ENCODE assay signal across 25 mouse cellular contexts in the genomic region with DNA sequence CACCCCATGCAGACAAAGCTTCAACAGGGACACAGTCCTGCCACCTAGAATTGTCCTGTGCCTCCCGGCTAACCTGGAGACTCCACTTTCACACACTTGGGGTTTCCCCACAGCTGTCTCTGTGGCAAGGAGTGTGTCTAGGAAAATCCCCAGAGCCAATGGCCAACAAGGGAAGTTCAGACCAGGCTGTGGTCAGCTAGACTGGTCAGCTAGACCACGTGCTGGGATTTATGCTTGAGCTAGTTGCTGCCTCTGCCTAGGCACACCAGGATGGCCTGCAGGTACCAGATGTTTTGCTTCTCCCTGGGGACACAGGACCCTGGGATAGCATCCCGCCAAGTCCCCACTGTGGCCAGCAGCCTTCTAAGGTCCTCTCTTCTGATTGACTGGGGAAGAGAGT. TPM values are rescaled to one million over a fixed set of nuclear protein-coding genes. Genes with fewer than 3 reads are reported as not detected.
DNase-seq lines count a peak whose midpoint lies in the region; ATAC-seq and TF ChIP-seq lines count a peak whose summit lies in the region.
"Had no signal": no experiment of that assay in that cellular context is flagged by ENCODE, and none has a peak within 500 bp of the region (broad histone marks: within the 10 kb centered on the region; RNA-seq: fewer than 3 reads in every experiment).

No protein-coding gene starts in this region.

- no peaks in the 10 kb centered on the region for H3K27me3 ChIP-seq in forebrain, embryonic 10.5 days (ENCODE audit: poor library complexity, severe bottlenecking)
- H3K27me3 ChIP-seq in forebrain, embryonic 15.5 days, result no peaks in the 10 kb centered on the region
- no peaks in the 10 kb centered on the region; the same call in 1 of the 2 replicates for H3K27me3 ChIP-seq in heart, adult 2 months (ENCODE audit: control insufficient read depth, insufficient read depth, low read length)
- H3K27me3 ChIP-seq in CH12.LX (replicated peaks), result peaks cover 12% of the 10 kb centered on the region
- H3K27me3 ChIP-seq in intestine, postnatal 0 days (replicated peaks; ENCODE audit: control insufficient read depth, insufficient read depth, low read length), result no peaks in the 10 kb centered on the region
- H3K27me3 ChIP-seq: embryonic facial prominence, embryonic 13.5 days; embryonic facial prominence, embryonic 15.5 days; forebrain, embryonic 12.5 days had no signal

- H3K9ac ChIP-seq in forebrain, embryonic 15.5 days (replicated peaks), result no peak overlapping the region
- no peak overlapping the region for H3K9ac ChIP-seq in heart, adult 2 months (ENCODE audit: low read depth, low read length)
- no peak overlapping the region for H3K9ac ChIP-seq in CH12.LX (ENCODE audit: insufficient read depth, low read depth)
- no peak overlapping the region for H3K9ac ChIP-seq in intestine, postnatal 0 days (ENCODE audit: low read depth, low read length)
- H3K9ac ChIP-seq: embryonic facial prominence, embryonic 13.5 days; embryonic facial prominence, embryonic 15.5 days; forebrain, embryonic 12.5 days had no signal

- H3K4me2 ChIP-seq in forebrain, embryonic 15.5 days (replicated peaks), result no peak overlapping the region
- no peak overlapping the region for H3K4me2 ChIP-seq in CH12.LX (ENCODE audit: insufficient read depth, low read depth, poor library complexity, severe bottlenecking)
- no peak overlapping the region for H3K4me2 ChIP-seq in intestine, postnatal 0 days (replicated peaks; ENCODE audit: low read depth)
- H3K4me2 ChIP-seq: embryonic facial prominence, embryonic 13.5 days; embryonic facial prominence, embryonic 15.5 days; forebrain, embryonic 12.5 days had no signal

- TF ChIP-seq EP300 in heart, adult 2 months (IDR thresholded peaks at IDR 0.05; ENCODE audit: insufficient read depth, low read depth, low read length), result no peak
- TF ChIP-seq EP300 in CH12.LX (IDR thresholded peaks at IDR 0.05; ENCODE audit: low read length), result no peak

- in situ Hi-C loops in CH12.LX (cut with MboI; ENCODE audit: low pct_ligation_motif_present, low pct_unique_long_range_greater_than_20kb, low sequenced_read_pairs), result no loop called here

- H3K4me1 ChIP-seq in forebrain, embryonic 10.5 days, result peaks cover 31% of the 10 kb centered on the region
- H3K4me1 ChIP-seq in forebrain, embryonic 15.5 days, result peaks cover 10% of the 10 kb centered on the region; the same call in 1 of the 2 replicates
- H3K4me1 ChIP-seq in heart, adult 2 months (ENCODE audit: control insufficient read depth, insufficient read depth, low read length), result peaks cover 29% of the 10 kb centered on the region
- peaks cover 36 to 45% of the 10 kb centered on the region in 2 experiments for H3K4me1 ChIP-seq in CH12.LX (ENCODE audit: control insufficient read depth in 1 of 2, insufficient read depth in 2 of 2)
- H3K4me1 ChIP-seq in intestine, postnatal 0 days (replicated peaks; ENCODE audit: control insufficient read depth, insufficient read depth, low read length), result 0 out of 2 replicates have a peak, but pooled peaks cover 13% of the 10 kb centered on the region

- no peaks in the 10 kb centered on the region for H3K79me2 ChIP-seq in heart, adult 2 months (replicated peaks; ENCODE audit: control insufficient read depth, insufficient read depth, low read length)
- H3K79me2 ChIP-seq in CH12.LX (replicated peaks; ENCODE audit: control insufficient read depth, extremely low read depth, insufficient read depth, poor library complexity, severe bottlenecking), result no peaks in the 10 kb centered on the region

- peak overlapping the region; percentile 48; the same call in 1 of the 2 replicates for H3K27ac ChIP-seq in forebrain, embryonic 10.5 days
- no peak overlapping the region for H3K27ac ChIP-seq in forebrain, embryonic 15.5 days (replicated peaks)
- H3K27ac ChIP-seq in heart, adult 2 months, result no peak overlapping the region; the same call in 1 of the 2 replicates
- H3K27ac ChIP-seq in CH12.LX (ENCODE audit: insufficient read depth, low read depth), result no peak overlapping the region
- no peak overlapping the region for H3K27ac ChIP-seq in intestine, postnatal 0 days (ENCODE audit: low read depth, low read length)
- H3K27ac ChIP-seq: forebrain, embryonic 12.5 days had no signal

- intact Hi-C loops in heart, adult 2 months (cut with DNase I), result no loop called here

- no peak for ATAC-seq in forebrain, embryonic 15.5 days (replicated peaks)
- no peak for ATAC-seq in intestine, postnatal 0 days
- ATAC-seq: CD4-positive, CD25-positive, alpha-beta regulatory T cell, adult 4 months; forebrain, embryonic 16.5 days had no signal

- TF ChIP-seq CTCF in heart, adult 2 months (IDR thresholded peaks at IDR 0.05), result no peak
- no peak for TF ChIP-seq CTCF in CH12.LX (conservative IDR thresholded peaks at IDR 0.05 in 1 of 2, IDR thresholded peaks at IDR 0.05 in 1 of 2; ENCODE audit: low read depth in 2 of 2, low read length in 2 of 2)
- no peak for TF ChIP-seq CTCF in intestine, postnatal 0 days (IDR thresholded peaks at IDR 0.05; ENCODE audit: low read depth)

- 89% methylated on average over 3 of the region's 3 CpGs for WGBS in forebrain, embryonic 10.5 days
- WGBS in forebrain, embryonic 15.5 days, result 90% methylated on average over 3 of the region's 3 CpGs
- 75% methylated on average over 3 of the region's 3 CpGs for WGBS in heart, adult 2 months
- WGBS in intestine, postnatal 0 days, result 92% methylated on average over 3 of the region's 3 CpGs

- DNase-seq in forebrain, embryonic 10.5 days (ENCODE audit: extremely low spot score, low spot score), result no peak
- peak; percentile 93 for DNase-seq in heart, adult 11 months
- no peak for DNase-seq in heart, adult 2 months
- peak; percentile 47 for DNase-seq in lung, postnatal 36 days
- no peak for DNase-seq in lung, postnatal 25 days (ENCODE audit: low spot score)
- DNase-seq in CH12.LX (ENCODE audit: extremely low read depth), result no peak
- DNase-seq: adrenal gland, adult 2 months; adrenal gland, postnatal 10 days; adrenal gland, postnatal 25 days; B cell, adult 2 months; cerebellum, adult 11 months; cerebellum, adult 18-20 months; cerebellum, adult 8-10 months; cerebellum, adult 9-11 months; cerebellum, postnatal 14 days; cerebellum, postnatal 36 days; embryo, embryonic 11 days had no signal

- dilution Hi-C loops in CH12.LX (cut with MboI; ENCODE audit: extremely low pct_ligation_motif_present, extremely low pct_unique_long_range_greater_than_20kb, low sequenced_read_pairs), result no loop called here

- H3K9me3 ChIP-seq in forebrain, embryonic 10.5 days, result no peaks in the 10 kb centered on the region
- no peaks in the 10 kb centered on the region for H3K9me3 ChIP-seq in forebrain, embryonic 15.5 days
- peaks cover 6% of the 10 kb centered on the region for H3K9me3 ChIP-seq in CH12.LX (replicated peaks; ENCODE audit: low read length)
- no peaks in the 10 kb centered on the region for H3K9me3 ChIP-seq in intestine, postnatal 0 days (ENCODE audit: control insufficient read depth)
- H3K9me3 ChIP-seq: embryonic facial prominence, embryonic 13.5 days; embryonic facial prominence, embryonic 15.5 days; forebrain, embryonic 12.5 days had no signal

- TF ChIP-seq POLR2A in heart, adult 2 months (IDR thresholded peaks at IDR 0.05; ENCODE audit: insufficient read depth, low read depth, low read length), result no peak
- no peak for TF ChIP-seq POLR2A in CH12.LX (IDR thresholded peaks at IDR 0.05; ENCODE audit: low read depth, low read length)

- H3K4me3 ChIP-seq in forebrain, embryonic 10.5 days, result no peak overlapping the region
- no peak overlapping the region for H3K4me3 ChIP-seq in forebrain, embryonic 15.5 days
- H3K4me3 ChIP-seq in heart, adult 2 months, result no peak overlapping the region
- no peak overlapping the region for H3K4me3 ChIP-seq in CH12.LX (replicated peaks in 1 of 3; ENCODE audit: low read depth in 2 of 3, low read length in 2 of 3, poor library complexity in 1 of 3)
- no peak overlapping the region for H3K4me3 ChIP-seq in intestine, postnatal 0 days (ENCODE audit: low read depth, low read length)
- H3K4me3 ChIP-seq: embryonic facial prominence, embryonic 13.5 days; embryonic facial prominence, embryonic 15.5 days; erythroblast, embryonic 14.5 days; forebrain, embryonic 12.5 days had no signal

- no peak for TF ChIP-seq RAD21 in CH12.LX (IDR thresholded peaks at IDR 0.05; ENCODE audit: low read depth, low read length)

- no peaks in the 10 kb centered on the region for H3K36me3 ChIP-seq in forebrain, embryonic 10.5 days (replicated peaks)
- no peaks in the 10 kb centered on the region for H3K36me3 ChIP-seq in forebrain, embryonic 15.5 days
- no peaks in the 10 kb centered on the region for H3K36me3 ChIP-seq in heart, adult 2 months (ENCODE audit: control insufficient read depth, insufficient read depth, low read length)
- no peaks in the 10 kb centered on the region for H3K36me3 ChIP-seq in CH12.LX (replicated peaks in 1 of 2; ENCODE audit: control insufficient read depth in 1 of 2, insufficient read depth in 1 of 2, low read length in 1 of 2)
- no peaks in the 10 kb centered on the region for H3K36me3 ChIP-seq in intestine, postnatal 0 days (ENCODE audit: control insufficient read depth, insufficient read depth)
- H3K36me3 ChIP-seq: embryonic facial prominence, embryonic 13.5 days; embryonic facial prominence, embryonic 15.5 days; forebrain, embryonic 12.5 days had no signal

TF ChIP-seq in CH12.LX, 34 proteins besides CTCF, POLR2A, EP300 and RAD21:
- TF ChIP-seq USF2 (conservative IDR thresholded peaks at IDR 0.05; ENCODE audit: low read depth, low read length) (no peak), BHLHE40 (IDR thresholded peaks at IDR 0.05; ENCODE audit: low read depth, low read length) (0 out of 2 replicates have a peak, but pooled peaks have one; percentile 9), USF1 (IDR thresholded peaks at IDR 0.05; ENCODE audit: low read depth, low read length) (no peak)

RNA-seq across cellular contexts. Expression of gene D10Jhu81e, which starts 32.4 kb away (rescaled TPM):
- polyA plus RNA-seq in forebrain, embryonic 10.5 days (2016; fragmentation: Nextera tagmentation; extraction: Ambion mirVana), result 14.9 and 20.8 TPM in 2 replicates
- 23.6 and 26.8 TPM in 2 replicates for polyA plus RNA-seq in forebrain, embryonic 15.5 days (2015; fragmentation: Nextera tagmentation; extraction: Ambion mirVana)
- 100 to 1,000 TPM; 552 to 639 TPM for total RNA-seq in heart, adult 2 months (2021)
- polyA plus RNA-seq in heart, adult 2 months (2012; rRNA removed), result 393 and 410 TPM in 2 replicates
- 43.9 and 45.7 TPM in 2 replicates for total RNA-seq in CH12.LX (2012; rRNA removed)
- total RNA-seq in CH12.LX (2014; rRNA removed), result 34.3 and 51.0 TPM in 2 replicates
- polyA plus RNA-seq in CH12.LX (2012; ENCODE audit: insufficient read length, low read depth), result 29.9 and 34.3 TPM in 2 replicates
- 21.9 and 23.9 TPM in 2 replicates for polyA plus RNA-seq in intestine, postnatal 0 days (2015; fragmentation: Nextera tagmentation; extraction: Ambion mirVana)

RNA-seq across cellular contexts. Expression of gene Pwp2, which starts 47.8 kb away (rescaled TPM):
- 34.7 and 35.8 TPM in 2 replicates for polyA plus RNA-seq in forebrain, embryonic 10.5 days (2016; fragmentation: Nextera tagmentation; extraction: Ambion mirVana)
- polyA plus RNA-seq in forebrain, embryonic 15.5 days (2015; fragmentation: Nextera tagmentation; extraction: Ambion mirVana), result 22.5 and 24.2 TPM in 2 replicates
- total RNA-seq in heart, adult 2 months (2021), result 10 to 100 TPM; 10.0 to 10.8 TPM
- polyA plus RNA-seq in heart, adult 2 months (2012; rRNA removed), result 7.8 and 10.5 TPM in 2 replicates
- 43.0 and 55.5 TPM in 2 replicates for total RNA-seq in CH12.LX (2012; rRNA removed)
- 48.6 and 49.9 TPM in 2 replicates for total RNA-seq in CH12.LX (2014; rRNA removed)
- 41.2 and 42.9 TPM in 2 replicates for polyA plus RNA-seq in CH12.LX (2012; ENCODE audit: insufficient read length, low read depth)
- polyA plus RNA-seq in intestine, postnatal 0 days (2015; fragmentation: Nextera tagmentation; extraction: Ambion mirVana), result 4.2 TPM in 2 replicates

Comparison
In these comparisons a context has a peak if more than half of its experiments do, and no peak if none do; other contexts are left out.
1. DNase-seq: peak in heart, adult 11 months (single experiment) and lung, postnatal 36 days (single experiment); none in forebrain, embryonic 10.5 days (single experiment), heart, adult 2 months (0 of 2), lung, postnatal 25 days (single experiment) and CH12.LX (single experiment).
2. RNA of gene D10Jhu81e, which starts 32.4 kb away (polyA plus RNA-seq): 393 to 410 TPM in heart, adult 2 months; 29.9 to 34.3 TPM in CH12.LX, 23.6 to 26.8 TPM in forebrain, embryonic 15.5 days, 21.9 to 23.9 TPM in intestine, postnatal 0 days and 14.9 to 20.8 TPM in forebrain, embryonic 10.5 days; every median in the first group is over 10 times any median in the second.